ENCODE assay signal across 8 mouse cellular contexts in genomic region chr17:85633619-85634018, GRCm38 (mm10). TPM values are rescaled to one million over a fixed set of nuclear protein-coding genes. Genes with fewer than 3 reads are reported as not detected.
DNase-seq lines count a peak whose midpoint lies in the region; ATAC-seq and TF ChIP-seq lines count a peak whose summit lies in the region.

No protein-coding gene starts in this region.

- no peaks in the 10 kb centered on the region for H3K36me3 ChIP-seq in heart, embryonic 11.5 days (ENCODE audit: control insufficient read depth, insufficient read depth, low read length)
- no peaks in the 10 kb centered on the region for H3K36me3 ChIP-seq in spleen, adult 2 months (ENCODE audit: control insufficient read depth, insufficient read depth, low read length)

- no peaks in the 10 kb centered on the region for H3K9me3 ChIP-seq in heart, embryonic 11.5 days (replicated peaks; ENCODE audit: control insufficient read depth, low read length)

- 3% methylated on average over 13 of the region's 13 CpGs for WGBS in heart, embryonic 11.5 days (ENCODE audit: insufficient replicate concordance)
- WGBS in spleen, adult 2 months = 2% methylated on average over 13 of the region's 13 CpGs

- peaks cover 61% of the 10 kb centered on the region for H3K27me3 ChIP-seq in heart, embryonic 11.5 days (ENCODE audit: control insufficient read depth, insufficient read depth, low read length)
- H3K27me3 ChIP-seq in spleen, adult 2 months (ENCODE audit: control insufficient read depth, insufficient read depth, low read length) = 0 out of 2 replicates have a peak, but pooled peaks cover 1% of the 10 kb centered on the region

- ATAC-seq in heart, embryonic 11.5 days (replicated peaks; ENCODE audit: insufficient number of reproducible peaks, low FRiP score, low TSS enrichment) = no peak

- H3K4me2 ChIP-seq in heart, embryonic 11.5 days = no peak overlapping the region

- no peaks in the 10 kb centered on the region for H3K4me1 ChIP-seq in heart, embryonic 11.5 days (ENCODE audit: control insufficient read depth, insufficient read depth, low read length)
- no peaks in the 10 kb centered on the region for H3K4me1 ChIP-seq in spleen, adult 2 months (ENCODE audit: control insufficient read depth, insufficient read depth, insufficient read length)

- TF ChIP-seq CTCF in spleen, adult 2 months (IDR thresholded peaks at IDR 0.05; ENCODE audit: extremely low read depth, insufficient read depth, insufficient read length, insufficient replicate concordance) = peak; percentile 76

- DNase-seq in heart, adult 11 months = peak; percentile 95
- DNase-seq in adrenal gland, adult 18-20 months (ENCODE audit: low spot score in 2 of 2) = peak; percentile 77 to 84
- DNase-seq in embryo, embryonic 11.5 days (ENCODE audit: low read depth, low spot score) = peak; percentile 74
- DNase-seq in heart, adult 8-10 months (ENCODE audit: low spot score) = peak; percentile 60
- peak; percentile 48 to 77 for DNase-seq in layer of hippocampus, adult 8-10 months (ENCODE audit: low spot score in 2 of 2)
- DNase-seq in lung, postnatal 25 days (ENCODE audit: low spot score) = peak; percentile 53
- DNase-seq in spleen, adult 2 months (ENCODE audit: low read depth in 1 of 2, low spot score in 2 of 2) = peak in 1 of 2 experiments; percentile 48

- no peak overlapping the region for H3K9ac ChIP-seq in heart, embryonic 11.5 days (ENCODE audit: low read depth, low read length)

- H3K27ac ChIP-seq in heart, embryonic 11.5 days (ENCODE audit: low read depth, low read length) = no peak overlapping the region
- H3K27ac ChIP-seq in spleen, adult 2 months (ENCODE audit: insufficient read depth, low read length) = no peak overlapping the region

- TF ChIP-seq POLR2A in spleen, adult 2 months (IDR thresholded peaks at IDR 0.05; ENCODE audit: low read depth, low read length) = no peak

- H3K4me3 ChIP-seq in heart, embryonic 11.5 days (ENCODE audit: low read depth, low read length) = no peak overlapping the region
- H3K4me3 ChIP-seq in spleen, adult 2 months (ENCODE audit: extremely low read depth, insufficient read depth, insufficient read length) = no peak overlapping the region

RNA-seq across cellular contexts. Expression of gene Six3, which starts 20.2 kb away (rescaled TPM):
- polyA plus RNA-seq in heart, embryonic 11.5 days (2014; fragmentation: Nextera tagmentation; extraction: Ambion mirVana) = not detected in 2 replicates
- not detected for total RNA-seq in adrenal gland, adult 18-20 months (2021)
- not detected for total RNA-seq in heart, adult 8-10 months (2022)
- under 1 TPM in 2 of 4 experiments, not detected in 2; 0.20 to 0.25 TPM for total RNA-seq in layer of hippocampus, adult 8-10 months (2022)
- polyA plus RNA-seq in spleen, adult 2 months (2012; rRNA removed) = 0.13 and 0.59 TPM in 2 replicates

RNA-seq across cellular contexts. Expression of gene Six2, which starts 54.5 kb away (rescaled TPM):
- 1.5 and 2.1 TPM in 2 replicates for polyA plus RNA-seq in heart, embryonic 11.5 days (2014; fragmentation: Nextera tagmentation; extraction: Ambion mirVana)
- not detected for total RNA-seq in adrenal gland, adult 18-20 months (2021)
- under 1 TPM; 0.23 to 0.38 (median 0.26) TPM for total RNA-seq in heart, adult 8-10 months (2022)
- under 1 TPM in 2 of 4 experiments, not detected in 2; 0.29 to 0.36 TPM for total RNA-seq in layer of hippocampus, adult 8-10 months (2022)
- polyA plus RNA-seq in spleen, adult 2 months (2012; rRNA removed) = 0.07 and 0.08 TPM in 2 replicates
